23 mouse cellular contexts compared by ENCODE assay signal in genomic region chr19:5621884-5622283, GRCm38 (mm10).
"Had no signal": no experiment of that assay in that cellular context is flagged by ENCODE, and none has a peak within 500 bp of the region (broad histone marks: within the 10 kb centered on the region; RNA-seq: fewer than 3 reads in every experiment).

No protein-coding gene starts in this region.

- H3K27ac ChIP-seq: hindbrain, embryonic 10.5 days; hindbrain, embryonic 12.5 days; hindbrain, embryonic 14.5 days; intestine, embryonic 15.5 days; limb, embryonic 13.5 days; limb, embryonic 15.5 days; liver, embryonic 12.5 days had no signal

- ATAC-seq: hindbrain, embryonic 16.5 days; inflammation-experienced regulatory T-cells, adult 6 months; intestine, embryonic 15.5 days; intestine, postnatal 0 days; liver, embryonic 12.5 days had no signal

- H3K36me3 ChIP-seq: heart, embryonic 12.5 days; hindbrain, embryonic 10.5 days; hindbrain, embryonic 12.5 days; intestine, embryonic 15.5 days; limb, embryonic 13.5 days; limb, embryonic 15.5 days; liver, embryonic 12.5 days had no signal

- H3K4me1 ChIP-seq: heart, embryonic 12.5 days; hindbrain, embryonic 10.5 days; hindbrain, embryonic 12.5 days; intestine, embryonic 15.5 days; limb, embryonic 13.5 days; limb, embryonic 15.5 days; liver, embryonic 12.5 days had no signal

- DNase-seq: gastrocnemius, postnatal 14 days; gastrocnemius, postnatal 36 days; heart, adult 18-20 months; heart, postnatal 10 days; heart, postnatal 4 days; kidney, adult 18-20 months; kidney, adult 8-10 months; kidney, postnatal 10 days; kidney, postnatal 25 days; layer of hippocampus, adult 9-11 months; layer of hippocampus, postnatal 36 days; left cerebral cortex, postnatal 4 days had no signal

- H3K27me3 ChIP-seq: intestine, embryonic 15.5 days; limb, embryonic 13.5 days; limb, embryonic 15.5 days; liver, embryonic 12.5 days had no signal

- H3K9ac ChIP-seq: heart, embryonic 12.5 days; hindbrain, embryonic 12.5 days; hindbrain, embryonic 14.5 days; intestine, embryonic 15.5 days; limb, embryonic 13.5 days; limb, embryonic 15.5 days; liver, embryonic 12.5 days had no signal

- H3K4me3 ChIP-seq: heart, embryonic 12.5 days; hindbrain, embryonic 10.5 days; hindbrain, embryonic 12.5 days; intestine, embryonic 15.5 days; limb, embryonic 13.5 days; limb, embryonic 15.5 days; liver, embryonic 12.5 days had no signal

- H3K4me2 ChIP-seq: heart, embryonic 12.5 days; hindbrain, embryonic 12.5 days; hindbrain, embryonic 14.5 days; intestine, embryonic 15.5 days; limb, embryonic 13.5 days; limb, embryonic 15.5 days; liver, embryonic 12.5 days had no signal

- H3K9me3 ChIP-seq: heart, embryonic 12.5 days; hindbrain, embryonic 10.5 days; hindbrain, embryonic 12.5 days; intestine, embryonic 15.5 days; limb, embryonic 13.5 days; limb, embryonic 15.5 days; liver, embryonic 12.5 days had no signal
